Mouse (Mus musculus): ENCODE results near the gene Slc29a1. TPM values are rescaled to one million over a fixed set of nuclear protein-coding genes. Genes with fewer than 3 reads are reported as not detected.
A peak's percentile ranks its signal among the peaks of the same experiment; 100 is the strongest.
"Not testable (repeated sequence)": the region's sequence is repeated elsewhere in the genome, so short reads cannot be mapped to it uniquely, and the experiment has no call there.

The Slc29a1 gene
- polyA plus RNA-seq, 2 experiments: 103 to 122 TPM

GRCm38 (mm10) chr17:45628160-45628559, 28.8 kb upstream of the Slc29a1 start:
- Histone ChIP-seq H3K9ac (ENCODE audit: low read depth, low read length, severe bottlenecking) (no peak overlapping the region), H3K36me3 (ENCODE audit: control insufficient read depth, insufficient read depth, low read length) (no peaks in the 10 kb centered on the region), H3K4me3 (replicated peaks; ENCODE audit: low read length) (no peak overlapping the region), H3K4me2 (replicated peaks; ENCODE audit: low read depth, low read length, severe bottlenecking) (no peak overlapping the region), H3K4me1 (ENCODE audit: control insufficient read depth, insufficient read depth, low read length) (peaks cover 11% of the 10 kb centered on the region; the same call in 1 of the 2 replicates), H3K27ac (replicated peaks; ENCODE audit: low read depth, low read length) (no peak overlapping the region), H3K27me3 (ENCODE audit: control insufficient read depth, insufficient read depth, low read length) (no peaks in the 10 kb centered on the region), H3K9me3 (ENCODE audit: control insufficient read depth, low read length) (no peaks in the 10 kb centered on the region)
- no peak for ATAC-seq (ENCODE audit: low FRiP score, low read depth)
- 40% methylated on average over 3 of the region's 3 CpGs for WGBS
- no peak for TF ChIP-seq POLR2A (IDR thresholded peaks at IDR 0.05; ENCODE audit: borderline replicate concordance, extremely low read depth, insufficient read depth, insufficient read length)
- no peak for DNase-seq (ENCODE audit: low spot score)

GRCm38 (mm10) chr17:45626577-45627134, 27.2 kb upstream of the Slc29a1 start:
- no peaks in the 10 kb centered on the region for H3K9me3 ChIP-seq (ENCODE audit: control insufficient read depth, low read length)
- no peak for TF ChIP-seq POLR2A (IDR thresholded peaks at IDR 0.05; ENCODE audit: borderline replicate concordance, extremely low read depth, insufficient read depth, insufficient read length)
- ATAC-seq (ENCODE audit: low FRiP score, low read depth) (peak; percentile 58), DNase-seq (ENCODE audit: low spot score) (peak; percentile 93)
- H3K27ac ChIP-seq (replicated peaks; ENCODE audit: low read depth, low read length): no peak overlapping the region
- H3K9ac ChIP-seq (ENCODE audit: low read depth, low read length, severe bottlenecking): 0 out of 2 replicates have a peak overlapping the region, but pooled peaks have one; percentile 28
- no peaks in the 10 kb centered on the region for H3K36me3 ChIP-seq (ENCODE audit: control insufficient read depth, insufficient read depth, low read length)
- H3K4me1 ChIP-seq (ENCODE audit: control insufficient read depth, insufficient read depth, low read length): peaks cover 11% of the 10 kb centered on the region; the same call in 1 of the 2 replicates
- H3K4me2 ChIP-seq (replicated peaks; ENCODE audit: low read depth, low read length, severe bottlenecking): peak overlapping the region; percentile 26; the same call in 1 of the 2 replicates
- 28% methylated on average over 15 of the region's 15 CpGs for WGBS
- no peaks in the 10 kb centered on the region for H3K27me3 ChIP-seq (ENCODE audit: control insufficient read depth, insufficient read depth, low read length)
- H3K4me3 ChIP-seq (replicated peaks; ENCODE audit: low read length): no peak overlapping the region

GRCm38 (mm10) chr17:45623425-45623824, 24.0 kb upstream of the Slc29a1 start:
- not testable (repeated sequence) for H3K9ac ChIP-seq (ENCODE audit: low read depth, low read length, severe bottlenecking)

GRCm38 (mm10) chr17:45619386-45620256, 20.2 kb upstream of the Slc29a1 start:
- DNase-seq (ENCODE audit: low spot score): no peak

More at GRCm38 (mm10) chr17:45623425-45623824, 24.0 kb upstream of the Slc29a1 start:
- not testable (repeated sequence) for H3K27me3 ChIP-seq (ENCODE audit: control insufficient read depth, insufficient read depth, low read length); H3K27ac ChIP-seq (replicated peaks; ENCODE audit: low read depth, low read length); ATAC-seq (ENCODE audit: low FRiP score, low read depth); H3K4me2 ChIP-seq (replicated peaks; ENCODE audit: low read depth, low read length, severe bottlenecking); H3K36me3 ChIP-seq (ENCODE audit: control insufficient read depth, insufficient read depth, low read length); H3K4me3 ChIP-seq (replicated peaks; ENCODE audit: low read length); DNase-seq (ENCODE audit: low spot score); H3K9me3 ChIP-seq (ENCODE audit: control insufficient read depth, low read length)
- WGBS: 90% methylated on average over 8 of the region's 8 CpGs
- H3K4me1 ChIP-seq (ENCODE audit: control insufficient read depth, insufficient read depth, low read length): peaks cover 13% of the 10 kb centered on the region

GRCm38 (mm10) chr17:45618941-45619385, 19.6 kb upstream of the Slc29a1 start:
- no peak for DNase-seq (ENCODE audit: low spot score)

More at GRCm38 (mm10) chr17:45619386-45620256, 20.2 kb upstream of the Slc29a1 start:
- Histone ChIP-seq H3K4me1 (ENCODE audit: control insufficient read depth, insufficient read depth, low read length) (peaks cover 10% of the 10 kb centered on the region), H3K27me3 (ENCODE audit: control insufficient read depth, insufficient read depth, low read length) (no peaks in the 10 kb centered on the region), H3K4me3 (replicated peaks; ENCODE audit: low read length) (peak overlapping the region; percentile 6; the same call in 1 of the 2 replicates), H3K27ac (replicated peaks; ENCODE audit: low read depth, low read length) (no peak overlapping the region), H3K36me3 (ENCODE audit: control insufficient read depth, insufficient read depth, low read length) (no peaks in the 10 kb centered on the region), H3K9ac (ENCODE audit: low read depth, low read length, severe bottlenecking) (peak overlapping the region; percentile 6; the same call in 1 of the 2 replicates), H3K4me2 (replicated peaks; ENCODE audit: low read depth, low read length, severe bottlenecking) (peak overlapping the region; percentile 39), H3K9me3 (ENCODE audit: control insufficient read depth, low read length) (no peaks in the 10 kb centered on the region)
- ATAC-seq (ENCODE audit: low FRiP score, low read depth): no peak
- no peak for TF ChIP-seq POLR2A (IDR thresholded peaks at IDR 0.05; ENCODE audit: borderline replicate concordance, extremely low read depth, insufficient read depth, insufficient read length)
- WGBS: 22% methylated on average over 20 of the region's 20 CpGs

More at GRCm38 (mm10) chr17:45618941-45619385, 19.6 kb upstream of the Slc29a1 start:
- Histone ChIP-seq H3K4me3 (replicated peaks; ENCODE audit: low read length) (peak overlapping the region; percentile 6; the same call in 1 of the 2 replicates), H3K9ac (ENCODE audit: low read depth, low read length, severe bottlenecking) (0 out of 2 replicates have a peak overlapping the region, but pooled peaks have one; percentile 6), H3K27me3 (ENCODE audit: control insufficient read depth, insufficient read depth, low read length) (no peaks in the 10 kb centered on the region), H3K4me2 (replicated peaks; ENCODE audit: low read depth, low read length, severe bottlenecking) (peak overlapping the region; percentile 39), H3K4me1 (ENCODE audit: control insufficient read depth, insufficient read depth, low read length) (peaks cover 10% of the 10 kb centered on the region), H3K27ac (replicated peaks; ENCODE audit: low read depth, low read length) (no peak overlapping the region), H3K9me3 (ENCODE audit: control insufficient read depth, low read length) (no peaks in the 10 kb centered on the region), H3K36me3 (ENCODE audit: control insufficient read depth, insufficient read depth, low read length) (no peaks in the 10 kb centered on the region)
- no peak for ATAC-seq (ENCODE audit: low FRiP score, low read depth)
- no peak for TF ChIP-seq POLR2A (IDR thresholded peaks at IDR 0.05; ENCODE audit: borderline replicate concordance, extremely low read depth, insufficient read depth, insufficient read length)
- WGBS: 16% methylated on average over 8 of the region's 8 CpGs

Measured in limb, embryonic 14.5 days (tissue).